Comparison of ENCODE assay signal across 20 mouse cellular contexts in the genomic region with DNA sequence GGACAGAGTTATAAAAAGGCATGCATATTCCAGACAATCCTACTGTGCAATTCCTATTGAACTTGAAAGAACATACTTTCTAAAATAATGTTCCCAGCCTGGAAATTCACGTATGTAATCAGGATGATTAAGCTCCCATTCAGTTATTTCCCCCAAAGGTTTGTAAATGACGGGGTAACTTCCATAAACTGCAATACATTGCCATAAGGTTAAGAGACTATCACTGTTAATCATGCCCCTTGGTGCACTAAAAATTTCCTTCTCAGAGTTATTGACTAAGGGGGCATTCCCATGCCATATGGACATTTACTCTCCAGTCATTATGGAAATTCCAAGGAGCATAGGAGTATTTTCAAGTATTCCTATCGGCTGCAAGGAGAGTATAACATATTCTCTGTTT.
"Had no signal": no experiment of that assay in that cellular context is flagged by ENCODE, and none has a peak within 500 bp of the region (broad histone marks: within the 10 kb centered on the region; RNA-seq: fewer than 3 reads in every experiment).

No protein-coding gene starts in this region.

- H3K27ac ChIP-seq: kidney, postnatal 0 days; layer of hippocampus, adult 2 months; liver, embryonic 12.5 days; liver, embryonic 15.5 days; lung, embryonic 15.5 days; neural tube, embryonic 12.5 days; stomach, embryonic 15.5 days had no signal

- DNase-seq: kidney, adult 2 months; kidney, postnatal 25 days; layer of hippocampus, adult 9-11 months; liver; lung, adult 18-20 months; lung, postnatal 10 days; lung, postnatal 36 days; right cerebral cortex, postnatal 25 days; spleen, adult 18-20 months; thymus, postnatal 25 days had no signal

- H3K36me3 ChIP-seq: liver, embryonic 12.5 days; liver, embryonic 15.5 days; lung, embryonic 15.5 days; neural tube, embryonic 12.5 days; stomach, embryonic 15.5 days had no signal

- H3K4me1 ChIP-seq: liver, embryonic 12.5 days; liver, embryonic 15.5 days; lung, embryonic 15.5 days; megakaryocyte, embryonic 14.5 days; neural tube, embryonic 12.5 days; stomach, embryonic 15.5 days had no signal

- H3K4me2 ChIP-seq: liver, embryonic 12.5 days; liver, embryonic 15.5 days; lung, embryonic 15.5 days; midbrain, embryonic 11.5 days; neural tube, embryonic 12.5 days; stomach, embryonic 15.5 days had no signal

- H3K9ac ChIP-seq: liver, embryonic 12.5 days; liver, embryonic 15.5 days; lung, embryonic 15.5 days; neural tube, embryonic 12.5 days; stomach, embryonic 15.5 days had no signal

- H3K27me3 ChIP-seq: liver, embryonic 12.5 days; liver, embryonic 15.5 days; lung, embryonic 15.5 days; megakaryocyte, embryonic 14.5 days; neural tube, embryonic 12.5 days; stomach, embryonic 15.5 days had no signal

- H3K9me3 ChIP-seq: liver, embryonic 12.5 days; liver, embryonic 15.5 days; lung, embryonic 15.5 days; megakaryocyte, embryonic 14.5 days; neural tube, embryonic 12.5 days; stomach, embryonic 15.5 days had no signal

- H3K4me3 ChIP-seq: layer of hippocampus, adult 2 months; liver, embryonic 12.5 days; liver, embryonic 15.5 days; lung, embryonic 15.5 days; megakaryocyte, embryonic 14.5 days; neural tube, embryonic 12.5 days; stomach, embryonic 15.5 days had no signal

- ATAC-seq: intestine, postnatal 0 days; liver, embryonic 12.5 days had no signal
